Mouse (Mus musculus): ENCODE data around the gene Dcaf5. TPM values are rescaled to one million over a fixed set of nuclear protein-coding genes. Genes with fewer than 3 reads are reported as not detected.

Gene Dcaf5
- total RNA-seq, 2 experiments from 2014 or later = 28.9 to 37.2 TPM

- no peak for DNase-seq
These were observed 102.2 kb downstream of the Dcaf5 start for GRCm38 (mm10) chr12:80334162-80334561.

- no peak for DNase-seq
These were observed 104.8 kb downstream of the Dcaf5 start for GRCm38 (mm10) chr12:80331634-80332033.

- no peak for DNase-seq
These were observed 105.6 kb downstream of the Dcaf5 start for GRCm38 (mm10) chr12:80330819-80331218.

GRCm38 (mm10) chr12:80329641-80330040, 106.8 kb downstream of the Dcaf5 start:
- DNase-seq = no peak

- DNase-seq = no peak
These were observed 110.4 kb downstream of the Dcaf5 start for GRCm38 (mm10) chr12:80326047-80326446.

- no peak for DNase-seq
These were observed 111.6 kb downstream of the Dcaf5 start for GRCm38 (mm10) chr12:80324785-80325131.

GRCm38 (mm10) chr12:80324051-80324784, 112.2 kb downstream of the Dcaf5 start:
- DNase-seq = no peak

- DNase-seq = no peak
These were observed 112.9 kb downstream of the Dcaf5 start for GRCm38 (mm10) chr12:80323371-80324050.

GRCm38 (mm10) chr12:80322494-80322893, 113.9 kb downstream of the Dcaf5 start:
- DNase-seq = no peak

- DNase-seq = no peak
These were observed 117.3 kb downstream of the Dcaf5 start for GRCm38 (mm10) chr12:80319062-80319461.

GRCm38 (mm10) chr12:80315321-80315720, 121.1 kb downstream of the Dcaf5 start:
- no peak for DNase-seq

- no peak for DNase-seq
These were observed 124.3 kb downstream of the Dcaf5 start for GRCm38 (mm10) chr12:80311959-80312669.

- no peak for DNase-seq
These were observed 128.8 kb downstream of the Dcaf5 start for GRCm38 (mm10) chr12:80307556-80307955.

GRCm38 (mm10) chr12:80304518-80304917, 131.9 kb downstream of the Dcaf5 start:
- no peak for DNase-seq

GRCm38 (mm10) chr12:80300833-80301456, 135.5 kb downstream of the Dcaf5 start:
- DNase-seq = no peak

GRCm38 (mm10) chr12:80298714-80299113, 137.7 kb downstream of the Dcaf5 start:
- DNase-seq = no peak

GRCm38 (mm10) chr12:80291895-80292435, 144.4 kb downstream of the Dcaf5 start:
- no peak for DNase-seq

GRCm38 (mm10) chr12:80290964-80291363, 145.4 kb downstream of the Dcaf5 start:
- no peak for DNase-seq

- DNase-seq = no peak
These were observed 145.9 kb downstream of the Dcaf5 start for GRCm38 (mm10) chr12:80290483-80290882.

- no peak for DNase-seq
These were observed 146.7 kb downstream of the Dcaf5 start for GRCm38 (mm10) chr12:80289722-80290121.

- DNase-seq = no peak
These were observed 150.5 kb downstream of the Dcaf5 start for GRCm38 (mm10) chr12:80285890-80286289.

All from gastrocnemius, postnatal 10 days (tissue).